Mouse (Mus musculus): Measurements from ENCODE around the gene Prrxl1. TPM values are rescaled to one million over a fixed set of nuclear protein-coding genes. Genes with fewer than 3 reads are reported as not detected.

The Prrxl1 gene
- polyA plus RNA-seq, 1 experiment from 2014 or later = 0.14 TPM

- no peak overlapping the region for H3K4me2 ChIP-seq (ENCODE audit: low read depth, low read length)
- WGBS = 83% methylated on average over 6 of the region's 6 CpGs
- no peaks in the 10 kb centered on the region for H3K4me1 ChIP-seq (replicated peaks; ENCODE audit: control insufficient read depth, insufficient read depth, low read length)
- ATAC-seq (ENCODE audit: low read depth) = no peak
- H3K27me3 ChIP-seq (ENCODE audit: control insufficient read depth, insufficient read depth, low read depth, low read length) = no peaks in the 10 kb centered on the region
- no peak overlapping the region for H3K4me3 ChIP-seq (ENCODE audit: low read length)
- no peak overlapping the region for H3K9ac ChIP-seq (ENCODE audit: low read length)
- H3K27ac ChIP-seq (ENCODE audit: low read length) = no peak overlapping the region
- no peaks in the 10 kb centered on the region for H3K9me3 ChIP-seq (ENCODE audit: control insufficient read depth, low read length)
- no peaks in the 10 kb centered on the region for H3K36me3 ChIP-seq (ENCODE audit: control insufficient read depth, insufficient read depth, low read length)
Measured at GRCm38 (mm10) chr14:32663099-32663498, 63.9 kb downstream of the Prrxl1 start.

- H3K4me1 ChIP-seq (replicated peaks; ENCODE audit: control insufficient read depth, insufficient read depth, low read length) = no peaks in the 10 kb centered on the region
- H3K9me3 ChIP-seq (ENCODE audit: control insufficient read depth, low read length) = no peaks in the 10 kb centered on the region
- 0 out of 2 replicates have a peak, but pooled peaks have one; percentile 26 for ATAC-seq (ENCODE audit: low read depth)
- H3K9ac ChIP-seq (ENCODE audit: low read length) = no peak overlapping the region
- no peaks in the 10 kb centered on the region for H3K27me3 ChIP-seq (ENCODE audit: control insufficient read depth, insufficient read depth, low read depth, low read length)
- no peak overlapping the region for H3K27ac ChIP-seq (ENCODE audit: low read length)
- no peak overlapping the region for H3K4me2 ChIP-seq (ENCODE audit: low read depth, low read length)
- no peak overlapping the region for H3K4me3 ChIP-seq (ENCODE audit: low read length)
- 50% methylated on average over 3 of the region's 3 CpGs for WGBS
- H3K36me3 ChIP-seq (ENCODE audit: control insufficient read depth, insufficient read depth, low read length) = no peaks in the 10 kb centered on the region
Measured at GRCm38 (mm10) chr14:32673178-32673577, 74.0 kb downstream of the Prrxl1 start.

GRCm38 (mm10) chr14:32678565-32678964 is 79.4 kb downstream of the Prrxl1 start:
- no peak for ATAC-seq (ENCODE audit: low read depth)
- no peaks in the 10 kb centered on the region for H3K36me3 ChIP-seq (ENCODE audit: control insufficient read depth, insufficient read depth, low read length)
- 67% methylated on average over 3 of the region's 3 CpGs for WGBS
- no peak overlapping the region for H3K9ac ChIP-seq (ENCODE audit: low read length)
- no peak overlapping the region for H3K4me2 ChIP-seq (ENCODE audit: low read depth, low read length)
- H3K4me1 ChIP-seq (replicated peaks; ENCODE audit: control insufficient read depth, insufficient read depth, low read length) = peaks cover 2% of the 10 kb centered on the region; the same call in 1 of the 2 replicates
- no peaks in the 10 kb centered on the region for H3K27me3 ChIP-seq (ENCODE audit: control insufficient read depth, insufficient read depth, low read depth, low read length)
- H3K27ac ChIP-seq (ENCODE audit: low read length) = no peak overlapping the region
- no peaks in the 10 kb centered on the region for H3K9me3 ChIP-seq (ENCODE audit: control insufficient read depth, low read length)
- no peak overlapping the region for H3K4me3 ChIP-seq (ENCODE audit: low read length)

GRCm38 (mm10) chr14:32681603-32682002 is 82.4 kb downstream of the Prrxl1 start:
- Histone ChIP-seq H3K4me3 (ENCODE audit: low read length) (no peak overlapping the region), H3K4me1 (replicated peaks; ENCODE audit: control insufficient read depth, insufficient read depth, low read length) (peaks cover 6% of the 10 kb centered on the region; the same call in 1 of the 2 replicates), H3K4me2 (ENCODE audit: low read depth, low read length) (no peak overlapping the region), H3K27ac (ENCODE audit: low read length) (no peak overlapping the region), H3K9me3 (ENCODE audit: control insufficient read depth, low read length) (no peaks in the 10 kb centered on the region), H3K27me3 (ENCODE audit: control insufficient read depth, insufficient read depth, low read depth, low read length) (no peaks in the 10 kb centered on the region), H3K9ac (ENCODE audit: low read length) (no peak overlapping the region), H3K36me3 (ENCODE audit: control insufficient read depth, insufficient read depth, low read length) (no peaks in the 10 kb centered on the region)
- no peak for ATAC-seq (ENCODE audit: low read depth)
- 84% methylated on average over 3 of the region's 3 CpGs for WGBS

GRCm38 (mm10) chr14:32682536-32682935 is 83.3 kb downstream of the Prrxl1 start:
- H3K4me1 ChIP-seq (replicated peaks; ENCODE audit: control insufficient read depth, insufficient read depth, low read length) = peaks cover 6% of the 10 kb centered on the region; the same call in 1 of the 2 replicates
- ATAC-seq (ENCODE audit: low read depth) = no peak
- no peak overlapping the region for H3K9ac ChIP-seq (ENCODE audit: low read length)
- no peaks in the 10 kb centered on the region for H3K9me3 ChIP-seq (ENCODE audit: control insufficient read depth, low read length)
- no peak overlapping the region for H3K4me3 ChIP-seq (ENCODE audit: low read length)
- H3K27ac ChIP-seq (ENCODE audit: low read length) = no peak overlapping the region
- 91% methylated on average over 12 of the region's 12 CpGs for WGBS
- no peaks in the 10 kb centered on the region for H3K36me3 ChIP-seq (ENCODE audit: control insufficient read depth, insufficient read depth, low read length)
- H3K27me3 ChIP-seq (ENCODE audit: control insufficient read depth, insufficient read depth, low read depth, low read length) = no peaks in the 10 kb centered on the region
- H3K4me2 ChIP-seq (ENCODE audit: low read depth, low read length) = no peak overlapping the region

- H3K36me3 ChIP-seq (ENCODE audit: control insufficient read depth, insufficient read depth, low read length) = no peaks in the 10 kb centered on the region
- H3K4me3 ChIP-seq (ENCODE audit: low read length) = no peak overlapping the region
- WGBS = 23% methylated on average over 19 of the region's 19 CpGs
- ATAC-seq (ENCODE audit: low read depth) = peak; percentile 38; the same call in 1 of the 2 replicates
- peaks cover 6% of the 10 kb centered on the region; the same call in 1 of the 2 replicates for H3K4me1 ChIP-seq (replicated peaks; ENCODE audit: control insufficient read depth, insufficient read depth, low read length)
- no peak overlapping the region for H3K9ac ChIP-seq (ENCODE audit: low read length)
- H3K27ac ChIP-seq (ENCODE audit: low read length) = no peak overlapping the region
- H3K4me2 ChIP-seq (ENCODE audit: low read depth, low read length) = peak overlapping the region; percentile 0; the same call in 1 of the 2 replicates
- no peaks in the 10 kb centered on the region for H3K9me3 ChIP-seq (ENCODE audit: control insufficient read depth, low read length)
- H3K27me3 ChIP-seq (ENCODE audit: control insufficient read depth, insufficient read depth, low read depth, low read length) = no peaks in the 10 kb centered on the region
Measured at GRCm38 (mm10) chr14:32683251-32683838, 84.1 kb downstream of the Prrxl1 start.

GRCm38 (mm10) chr14:32683982-32684734 is 85.0 kb downstream of the Prrxl1 start:
- no peak overlapping the region for H3K4me3 ChIP-seq (ENCODE audit: low read length)

GRCm38 (mm10) chr14:32684735-32685105 is 85.5 kb downstream of the Prrxl1 start:
- Histone ChIP-seq H3K27me3 (ENCODE audit: control insufficient read depth, insufficient read depth, low read depth, low read length) (no peaks in the 10 kb centered on the region), H3K9me3 (ENCODE audit: control insufficient read depth, low read length) (no peaks in the 10 kb centered on the region), H3K36me3 (ENCODE audit: control insufficient read depth, insufficient read depth, low read length) (no peaks in the 10 kb centered on the region), H3K4me3 (ENCODE audit: low read length) (no peak overlapping the region), H3K4me1 (replicated peaks; ENCODE audit: control insufficient read depth, insufficient read depth, low read length) (peaks cover 6% of the 10 kb centered on the region; the same call in 1 of the 2 replicates), H3K9ac (ENCODE audit: low read length) (no peak overlapping the region), H3K4me2 (ENCODE audit: low read depth, low read length) (no peak overlapping the region), H3K27ac (ENCODE audit: low read length) (no peak overlapping the region)
- ATAC-seq (ENCODE audit: low read depth) = no peak
- 47% methylated on average over 19 of the region's 19 CpGs for WGBS

More at GRCm38 (mm10) chr14:32683982-32684734, 85.0 kb downstream of the Prrxl1 start:
- Histone ChIP-seq H3K9ac (ENCODE audit: low read length) (no peak overlapping the region), H3K36me3 (ENCODE audit: control insufficient read depth, insufficient read depth, low read length) (no peaks in the 10 kb centered on the region), H3K27ac (ENCODE audit: low read length) (no peak overlapping the region), H3K9me3 (ENCODE audit: control insufficient read depth, low read length) (no peaks in the 10 kb centered on the region), H3K27me3 (ENCODE audit: control insufficient read depth, insufficient read depth, low read depth, low read length) (no peaks in the 10 kb centered on the region), H3K4me1 (replicated peaks; ENCODE audit: control insufficient read depth, insufficient read depth, low read length) (peaks cover 6% of the 10 kb centered on the region; the same call in 1 of the 2 replicates), H3K4me2 (ENCODE audit: low read depth, low read length) (no peak overlapping the region)
- ATAC-seq (ENCODE audit: low read depth) = no peak
- WGBS = 53% methylated on average over 19 of the region's 19 CpGs

- H3K27me3 ChIP-seq (ENCODE audit: control insufficient read depth, insufficient read depth, low read depth, low read length) = no peaks in the 10 kb centered on the region
- no peak within 1 kb of the TSS for H3K9ac ChIP-seq (ENCODE audit: low read length)
- no peak within 1 kb of the TSS for H3K27ac ChIP-seq (ENCODE audit: low read length)
- no peak within 1 kb of the TSS for H3K4me3 ChIP-seq (ENCODE audit: low read length)
- H3K4me1 ChIP-seq (replicated peaks; ENCODE audit: control insufficient read depth, insufficient read depth, low read length) = peaks cover 6% of the 10 kb centered on the region; the same call in 1 of the 2 replicates
- no peak within 1 kb of the TSS for H3K4me2 ChIP-seq (ENCODE audit: low read depth, low read length)
- no peaks in the 10 kb centered on the region for H3K36me3 ChIP-seq (ENCODE audit: control insufficient read depth, insufficient read depth, low read length)
- no peaks in the 10 kb centered on the region for H3K9me3 ChIP-seq (ENCODE audit: control insufficient read depth, low read length)
- WGBS = 26% methylated on average over 16 of the region's 16 CpGs
- peak; percentile 34; the same call in 1 of the 2 replicates for ATAC-seq (ENCODE audit: low read depth)
Measured at GRCm38 (mm10) chr14:32685124-32685826, 86.1 kb downstream of the Prrxl1 start, which contains the start of gene 3425401B19Rik. TSS of gene 3425401B19Rik (minus strand) at chr14:32685293.

All from lung, embryonic 16.5 days (tissue).